13 mouse cellular contexts compared by ENCODE assay signal in the genomic region with DNA sequence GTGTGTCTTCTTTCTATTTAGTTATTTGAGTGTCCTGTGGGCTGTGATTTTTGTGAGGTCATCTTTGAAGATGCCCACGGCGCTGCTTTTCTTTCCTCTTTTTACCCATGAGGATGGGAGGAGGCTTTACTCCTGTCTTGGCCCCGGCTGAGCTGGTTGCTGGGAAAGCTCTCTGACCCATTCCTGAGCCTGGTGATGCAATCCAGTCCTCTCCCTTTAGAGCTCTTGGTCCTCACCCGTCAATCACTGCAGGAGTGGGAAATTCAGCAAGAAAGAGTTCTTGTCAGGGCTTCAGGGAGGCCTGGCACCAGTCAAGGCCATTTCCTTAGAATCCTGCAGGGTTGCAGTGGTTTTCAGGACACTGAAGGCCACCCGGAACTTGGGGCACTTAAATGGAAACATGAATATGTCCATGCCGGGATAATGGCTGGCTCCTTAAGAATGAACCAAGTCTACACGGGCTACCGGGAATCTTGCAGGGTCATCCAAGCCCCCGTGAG.
"Had no signal": no experiment of that assay in that cellular context is flagged by ENCODE, and none has a peak within 500 bp of the region (broad histone marks: within the 10 kb centered on the region; RNA-seq: fewer than 3 reads in every experiment).

No protein-coding gene starts in this region.

- H3K27ac ChIP-seq: kidney, embryonic 15.5 days; limb, embryonic 15.5 days; liver, embryonic 12.5 days; midbrain, embryonic 10.5 days; neural tube, embryonic 13.5 days; stomach, embryonic 15.5 days had no signal

- DNase-seq: kidney, postnatal 14 days; lung, embryonic 14.5 days; lung, postnatal 10 days; lung, postnatal 4 days; right cerebral cortex, postnatal 14 days; thymus, adult 2 months; thymus, postnatal 25 days had no signal

- H3K4me3 ChIP-seq: kidney, embryonic 15.5 days; limb, embryonic 15.5 days; liver, embryonic 12.5 days; midbrain, embryonic 10.5 days; neural tube, embryonic 13.5 days; stomach, embryonic 15.5 days had no signal
